Mouse (Mus musculus) C2C12 (cell line): Measurements from ENCODE around the gene Rasal3.

Experiments
- CEBPB ChIP-seq: IDR thresholded peaks from one replicate; pipeline ENCODE4 v1.6.1; 2011; ENCODE audit warnings: low read depth, mild to moderate bottlenecking, control low read depth, moderate library complexity
- CTCF ChIP-seq: IDR thresholded peaks from one replicate; pipeline ENCODE4 v1.5.1; 2011; ENCODE audit not compliant: control insufficient read depth, insufficient read depth, insufficient read length
- FOSL1 ChIP-seq: IDR thresholded peaks from one replicate; pipeline ENCODE4 v1.8.0; 2011; ENCODE audit warnings: mild to moderate bottlenecking, low read length; ENCODE audit not compliant: poor library complexity, insufficient read depth, severe bottlenecking
- MAX ChIP-seq: IDR thresholded peaks from one replicate; pipeline ENCODE4 v1.6.1; 2011; ENCODE audit warnings: mild to moderate bottlenecking, control low read depth
- MYOD1 ChIP-seq: IDR thresholded peaks from one replicate; pipeline ENCODE4 v1.6.1; 2011; ENCODE audit warnings: low read depth; ENCODE audit not compliant: control insufficient read depth, insufficient read length
- MYOG ChIP-seq: IDR thresholded peaks from one replicate; pipeline ENCODE4 v1.6.1; 2011; ENCODE audit not compliant: control insufficient read depth, insufficient read length; ENCODE audit errors: extremely low read depth
- USF1 ChIP-seq: IDR thresholded peaks from one replicate; pipeline ENCODE4 v1.6.1; 2011; ENCODE audit warnings: low read depth, mild to moderate bottlenecking, control low read depth, moderate library complexity

- TF ChIP-seq CTCF = no peak
- no peak for TF ChIP-seq MAX
- no peak for TF ChIP-seq MYOG
- no peak for TF ChIP-seq MYOD1
- TF ChIP-seq USF1 = no peak
- no peak for TF ChIP-seq CEBPB
- no peak for TF ChIP-seq FOSL1
Observed at GRCm38 (mm10) chr17:32359928-32360327, 43.5 kb downstream of the Rasal3 start.
